Mouse (Mus musculus): ENCODE results near the gene Gm49322. TPM values are rescaled to one million over a fixed set of nuclear protein-coding genes. Genes with fewer than 3 reads are reported as not detected.

Gm49322 gene
- total and polyA plus RNA-seq, 3 experiments: 0.34 to 0.62 (median 0.39) TPM

DNA sequence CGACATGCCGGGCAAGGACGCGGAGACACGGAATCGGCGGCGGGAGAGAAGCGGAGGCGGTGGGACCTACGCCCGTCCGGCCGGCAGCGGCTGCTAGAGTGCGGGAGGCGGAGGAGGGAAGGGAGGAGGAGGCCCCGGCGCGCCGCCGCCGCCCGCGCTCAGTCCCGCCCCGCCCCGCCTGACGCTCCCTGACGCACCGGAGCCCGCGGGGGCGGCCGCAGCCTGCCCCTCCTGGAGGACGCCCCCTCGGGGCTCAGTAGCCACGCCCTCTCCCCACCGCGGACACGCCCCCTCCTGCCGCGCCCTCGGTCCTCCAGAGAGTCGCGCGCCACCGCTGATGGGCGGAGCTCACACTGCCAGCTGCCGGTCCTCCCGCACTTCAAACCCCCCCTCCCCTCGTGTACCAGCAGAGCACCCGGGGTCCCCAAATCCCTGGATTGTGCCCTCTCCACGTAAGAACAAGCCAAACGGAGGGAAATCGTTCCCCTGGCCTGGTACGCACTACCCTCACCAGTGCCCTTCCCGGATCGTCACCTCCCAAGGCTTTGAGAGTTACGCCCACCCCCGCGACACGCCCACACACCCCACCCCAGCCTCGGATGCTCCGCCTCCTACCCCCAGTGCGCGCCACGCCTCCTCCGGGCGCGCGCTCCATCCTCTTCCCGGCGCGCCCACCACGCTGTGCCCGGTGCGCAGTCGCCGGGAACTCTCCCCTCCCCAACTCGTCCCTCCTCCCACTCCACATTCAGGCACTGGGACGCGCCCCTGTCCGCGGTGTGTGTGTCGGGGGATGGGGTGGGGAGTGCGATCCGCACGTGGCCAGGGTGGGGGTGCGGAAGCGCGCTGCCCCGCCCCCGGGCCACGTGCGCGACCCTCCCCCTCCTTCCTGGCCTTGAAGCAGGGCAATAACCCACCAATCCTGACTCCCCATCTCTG is 28.4 kb upstream of the Gm49322 start, which contains the start of gene Klf16:
Klf16 (minus strand) TSS at position 127 of the 936 bp plus-strand sequence.
- Histone ChIP-seq H3K36me3 (ENCODE audit: control insufficient read depth, insufficient read depth, low read length) (no peaks in the 10 kb centered on the region), H3K9ac (ENCODE audit: low read depth, low read length) (peak within 1 kb of the TSS; percentile 98), H3K27me3 (ENCODE audit: control insufficient read depth, insufficient read depth, low read length) (no peaks in the 10 kb centered on the region), H3K4me3 (peak within 1 kb of the TSS; percentile 84), H3K79me2 (replicated peaks; ENCODE audit: control insufficient read depth, insufficient read depth, low read length) (peaks cover 2% of the 10 kb centered on the region; the same call in 1 of the 2 replicates), H3K4me1 (ENCODE audit: control insufficient read depth, insufficient read depth, low read length) (peaks cover 6% of the 10 kb centered on the region), H3K27ac (peak within 1 kb of the TSS; percentile 89)
- peak; percentile 99 for DNase-seq
- under 1% methylated on average over 87 of the region's 97 CpGs for WGBS
- intact Hi-C loops (cut with DNase I): loop anchor here (2.0 kb wide), 3 partner anchors 25 to 81 kb away; partner anchors contain the start of genes Adat3, Csnk1g2 and Scamp4
- no peak for TF ChIP-seq CTCF (IDR thresholded peaks at IDR 0.05)
- peak; percentile 57; the same call in 1 of the 2 replicates for TF ChIP-seq EP300 (IDR thresholded peaks at IDR 0.05; ENCODE audit: insufficient read depth, low read depth, low read length)
- TF ChIP-seq POLR2A (IDR thresholded peaks at IDR 0.05; ENCODE audit: insufficient read depth, low read depth, low read length): peak; percentile 89

DNA sequence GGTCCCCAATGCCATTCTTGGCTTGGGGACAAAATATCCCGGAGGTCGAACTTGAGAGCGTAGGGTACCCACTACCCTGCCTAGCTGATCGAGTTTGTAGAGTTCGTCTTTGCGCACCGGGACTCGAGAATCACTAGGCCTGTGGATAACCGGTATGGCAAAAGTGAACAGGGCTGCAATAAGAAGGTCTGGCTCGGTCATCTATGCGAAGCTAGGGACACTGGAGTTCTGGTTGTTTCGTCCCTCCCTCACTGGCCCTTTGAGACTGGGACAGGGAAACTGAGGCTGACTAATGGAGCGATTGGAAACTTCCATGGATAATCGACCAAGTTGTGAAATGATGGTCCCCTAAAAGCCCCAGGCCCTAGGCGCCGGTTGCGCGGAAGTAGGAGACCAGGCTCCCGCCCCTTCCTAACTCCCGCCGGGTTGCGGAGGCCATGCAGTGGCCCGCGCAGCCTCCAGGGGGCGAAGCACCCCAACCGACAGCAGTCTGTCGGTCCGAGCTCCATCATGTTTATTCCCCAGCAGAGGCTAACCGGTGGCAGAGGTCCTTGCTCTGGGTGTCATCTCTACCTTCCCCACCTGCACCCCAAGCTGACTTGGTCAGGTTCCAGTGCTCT is 27.6 kb upstream of the Gm49322 start:
- no peaks in the 10 kb centered on the region for H3K36me3 ChIP-seq (ENCODE audit: control insufficient read depth, insufficient read depth, low read length)
- peak; percentile 87 to 89 for DNase-seq
- H3K4me1 ChIP-seq (ENCODE audit: control insufficient read depth, insufficient read depth, low read length): peaks cover 6% of the 10 kb centered on the region
- WGBS: under 1% methylated on average over 29 of the region's 29 CpGs
- H3K9ac ChIP-seq (ENCODE audit: low read depth, low read length): peak overlapping the region; percentile 36
- TF ChIP-seq POLR2A (IDR thresholded peaks at IDR 0.05; ENCODE audit: insufficient read depth, low read depth, low read length) (peak; percentile 62), CTCF (IDR thresholded peaks at IDR 0.05) (peak; percentile 88), EP300 (IDR thresholded peaks at IDR 0.05; ENCODE audit: insufficient read depth, low read depth, low read length) (peak; percentile 36; the same call in 1 of the 2 replicates)
- peaks cover 2% of the 10 kb centered on the region; the same call in 1 of the 2 replicates for H3K79me2 ChIP-seq (replicated peaks; ENCODE audit: control insufficient read depth, insufficient read depth, low read length)
- H3K27me3 ChIP-seq (ENCODE audit: control insufficient read depth, insufficient read depth, low read length): no peaks in the 10 kb centered on the region
- peak overlapping the region; percentile 89 for H3K27ac ChIP-seq
- intact Hi-C loops (cut with DNase I): loop anchor here (2.0 kb wide), 2 partner anchors 25 to 81 kb away; partner anchors contain the start of genes Adat3 and Scamp4
- H3K4me3 ChIP-seq: peak overlapping the region; percentile 84

DNA sequence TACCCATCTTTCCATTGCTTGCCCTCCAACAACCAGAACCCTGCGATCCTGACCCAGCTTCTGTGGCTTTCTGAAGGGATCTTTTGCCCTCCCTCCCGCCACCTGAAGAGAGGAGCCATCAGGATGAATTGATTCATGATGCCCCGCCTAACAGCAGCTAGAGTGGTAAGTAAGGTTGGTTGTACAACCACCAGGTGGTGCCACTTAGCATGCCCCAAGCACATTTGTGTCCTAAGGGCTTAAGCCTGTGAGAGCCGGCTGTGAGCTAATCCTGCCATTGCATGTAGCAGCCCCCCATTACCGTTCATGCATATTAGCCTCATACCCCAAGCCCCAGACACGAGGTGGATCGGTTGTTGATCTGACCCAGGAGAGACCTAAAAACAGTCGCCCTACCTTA is 26.9 kb upstream of the Gm49322 start:
- peaks cover 7% of the 10 kb centered on the region for H3K4me1 ChIP-seq (ENCODE audit: control insufficient read depth, insufficient read depth, low read length)
- peak overlapping the region; percentile 89 for H3K27ac ChIP-seq
- H3K79me2 ChIP-seq (replicated peaks; ENCODE audit: control insufficient read depth, insufficient read depth, low read length): peaks cover 2% of the 10 kb centered on the region; the same call in 1 of the 2 replicates
- peak in 1 of 2 experiments; percentile 65 for DNase-seq
- TF ChIP-seq POLR2A (IDR thresholded peaks at IDR 0.05; ENCODE audit: insufficient read depth, low read depth, low read length) (no peak), CTCF (IDR thresholded peaks at IDR 0.05) (peak; percentile 51)
- no peaks in the 10 kb centered on the region for H3K36me3 ChIP-seq (ENCODE audit: control insufficient read depth, insufficient read depth, low read length)
- intact Hi-C loops (cut with DNase I): loop anchor here (2.0 kb wide), 2 partner anchors 24 to 80 kb away; partner anchors contain the start of genes Adat3 and Scamp4
- no peaks in the 10 kb centered on the region for H3K27me3 ChIP-seq (ENCODE audit: control insufficient read depth, insufficient read depth, low read length)
- H3K9ac ChIP-seq (ENCODE audit: low read depth, low read length): no peak overlapping the region; the same call in 1 of the 2 replicates
- WGBS: 12% methylated on average over 8 of the region's 8 CpGs
- H3K4me3 ChIP-seq: peak overlapping the region; percentile 84; the same call in 1 of the 2 replicates

DNA sequence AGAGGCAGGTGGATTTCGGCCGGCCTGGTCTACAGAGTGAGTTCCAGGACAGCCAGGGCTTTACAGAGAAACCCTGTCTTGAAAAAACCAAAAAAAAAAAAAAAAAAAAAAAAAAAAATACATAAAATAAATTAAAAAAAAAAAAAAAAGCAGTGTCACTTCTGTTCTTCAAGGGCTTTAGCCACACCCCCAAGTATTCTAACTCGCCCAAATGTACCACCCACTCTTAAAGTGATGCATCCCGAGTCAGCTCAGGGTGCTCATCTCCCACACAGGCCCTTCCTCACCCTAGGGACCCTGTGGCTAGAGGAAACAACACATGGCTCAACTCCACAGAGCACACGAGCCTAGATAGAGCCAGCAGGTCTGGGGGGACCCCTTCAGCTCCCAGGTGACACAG is 22.8 kb upstream of the Gm49322 start:
- TF ChIP-seq CTCF (IDR thresholded peaks at IDR 0.05) (no peak), POLR2A (IDR thresholded peaks at IDR 0.05; ENCODE audit: insufficient read depth, low read depth, low read length) (no peak), EP300 (IDR thresholded peaks at IDR 0.05; ENCODE audit: insufficient read depth, low read depth, low read length) (no peak)
- intact Hi-C loops (cut with DNase I): no loop called here
- peaks cover 17% of the 10 kb centered on the region for H3K4me1 ChIP-seq (ENCODE audit: control insufficient read depth, insufficient read depth, low read length)

DNA sequence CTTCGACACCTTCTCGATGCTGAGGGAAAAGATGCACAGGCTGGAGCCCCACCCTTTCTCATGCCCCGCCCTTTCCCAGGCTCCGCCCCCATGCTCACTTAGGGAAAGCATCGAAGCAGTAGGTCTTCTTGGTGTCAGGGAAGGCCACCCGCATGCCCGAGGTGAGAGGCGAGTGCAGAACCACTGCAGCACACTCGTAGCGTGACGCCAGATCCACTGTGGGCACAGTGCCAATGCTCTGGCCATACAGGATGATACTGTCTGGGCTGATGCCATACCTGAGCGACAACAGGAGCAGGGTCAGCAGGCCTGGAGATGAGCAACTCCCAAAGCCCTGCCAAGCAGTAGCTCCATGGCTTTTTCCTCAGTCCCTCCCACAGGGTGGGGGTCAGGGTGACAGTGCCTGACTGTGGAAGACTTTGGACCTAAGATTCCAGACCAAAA is 21.8 kb upstream of the Gm49322 start:
- no peak overlapping the region for H3K4me3 ChIP-seq
- DNase-seq: peak; percentile 38 to 42

More for the DNA sequence above, 22.8 kb upstream of the Gm49322 start:
- 71% methylated on average over 5 of the region's 5 CpGs for WGBS
- H3K27ac ChIP-seq: no peak overlapping the region
- no peak for DNase-seq
- no peak overlapping the region for H3K9ac ChIP-seq (ENCODE audit: low read depth, low read length)
- H3K36me3 ChIP-seq (ENCODE audit: control insufficient read depth, insufficient read depth, low read length): no peaks in the 10 kb centered on the region
- no peaks in the 10 kb centered on the region for H3K27me3 ChIP-seq (ENCODE audit: control insufficient read depth, insufficient read depth, low read length)
- peaks cover 4% of the 10 kb centered on the region; the same call in 1 of the 2 replicates for H3K79me2 ChIP-seq (replicated peaks; ENCODE audit: control insufficient read depth, insufficient read depth, low read length)
- no peak overlapping the region for H3K4me3 ChIP-seq

More for the DNA sequence above, 21.8 kb upstream of the Gm49322 start:
- H3K36me3 ChIP-seq (ENCODE audit: control insufficient read depth, insufficient read depth, low read length): no peaks in the 10 kb centered on the region
- no peaks in the 10 kb centered on the region for H3K27me3 ChIP-seq (ENCODE audit: control insufficient read depth, insufficient read depth, low read length)
- peaks cover 5% of the 10 kb centered on the region; the same call in 1 of the 2 replicates for H3K79me2 ChIP-seq (replicated peaks; ENCODE audit: control insufficient read depth, insufficient read depth, low read length)
- intact Hi-C loops (cut with DNase I): no loop called here
- TF ChIP-seq EP300 (IDR thresholded peaks at IDR 0.05; ENCODE audit: insufficient read depth, low read depth, low read length): no peak
- no peak for TF ChIP-seq POLR2A (IDR thresholded peaks at IDR 0.05; ENCODE audit: insufficient read depth, low read depth, low read length)
- TF ChIP-seq CTCF (IDR thresholded peaks at IDR 0.05): no peak
- no peak overlapping the region for H3K9ac ChIP-seq (ENCODE audit: low read depth, low read length)
- H3K27ac ChIP-seq: peak overlapping the region; percentile 84
- 31% methylated on average over 12 of the region's 12 CpGs for WGBS
- H3K4me1 ChIP-seq (ENCODE audit: control insufficient read depth, insufficient read depth, low read length): peaks cover 23% of the 10 kb centered on the region
